Mouse (Mus musculus): Measurements from ENCODE around the gene Clip3. TPM values are rescaled to one million over a fixed set of nuclear protein-coding genes. Genes with fewer than 3 reads are reported as not detected.

The Clip3 gene
- polyA plus RNA-seq, 1 experiment from 2014 or later, result 60.7 TPM

GRCm38 (mm10) chr7:30280670-30281138 lies 10.8 kb upstream of the Clip3 start:
- H3K9me3 ChIP-seq, result no peaks in the 10 kb centered on the region
- peak overlapping the region; percentile 97 for H3K27ac ChIP-seq
- peak; percentile 86 for ATAC-seq (ENCODE audit: insufficient number of reproducible peaks, insufficient read depth, low FRiP score, low TSS enrichment, low read depth)
- no peaks in the 10 kb centered on the region for H3K36me3 ChIP-seq
- peaks cover 12% of the 10 kb centered on the region for H3K4me1 ChIP-seq
- H3K4me2 ChIP-seq, result peak overlapping the region; percentile 85
- under 1% methylated on average over 20 of the region's 20 CpGs for WGBS
- no peaks in the 10 kb centered on the region for H3K27me3 ChIP-seq
- peak overlapping the region; percentile 81 for H3K4me3 ChIP-seq
- peak overlapping the region; percentile 68 for H3K9ac ChIP-seq

DNA sequence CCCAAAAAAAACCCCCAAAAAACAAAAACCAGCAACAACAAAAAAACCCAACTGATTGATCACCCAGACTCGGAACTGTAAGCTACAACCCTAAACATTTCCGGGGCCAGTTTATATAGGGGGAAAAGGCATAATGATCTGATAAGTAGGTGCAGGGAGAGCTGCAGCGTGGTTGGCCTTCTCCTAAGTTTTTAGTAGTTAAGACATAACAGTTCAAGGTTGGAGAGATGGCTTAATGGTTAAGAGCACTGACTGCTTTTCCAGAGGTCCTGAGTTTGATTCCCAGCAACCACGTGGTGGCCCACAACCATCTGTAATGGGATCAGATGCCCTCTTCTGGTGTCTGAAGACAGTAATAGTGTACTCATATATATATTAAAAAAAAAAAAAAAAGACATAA lies 10.0 kb upstream of the Clip3 start:
- H3K4me2 ChIP-seq, result peak overlapping the region; percentile 85; the same call in 1 of the 2 replicates
- no peaks in the 10 kb centered on the region for H3K36me3 ChIP-seq
- peaks cover 12% of the 10 kb centered on the region for H3K4me1 ChIP-seq
- H3K27me3 ChIP-seq, result no peaks in the 10 kb centered on the region
- 80% methylated on average over 4 of the region's 4 CpGs for WGBS
- no peaks in the 10 kb centered on the region for H3K9me3 ChIP-seq
- no peak overlapping the region for H3K9ac ChIP-seq
- H3K4me3 ChIP-seq, result no peak overlapping the region
- peak overlapping the region; percentile 97; the same call in 1 of the 2 replicates for H3K27ac ChIP-seq
- ATAC-seq (ENCODE audit: insufficient number of reproducible peaks, insufficient read depth, low FRiP score, low TSS enrichment, low read depth), result no peak

- H3K9me3 ChIP-seq, result no peaks in the 10 kb centered on the region
- no peaks in the 10 kb centered on the region for H3K36me3 ChIP-seq
- ATAC-seq (ENCODE audit: insufficient number of reproducible peaks, insufficient read depth, low FRiP score, low TSS enrichment, low read depth), result no peak
- no peak overlapping the region for H3K4me2 ChIP-seq
- peaks cover 12% of the 10 kb centered on the region for H3K4me1 ChIP-seq
- H3K4me3 ChIP-seq, result no peak overlapping the region
- no peak overlapping the region for H3K27ac ChIP-seq
- 72% methylated on average over 7 of the region's 7 CpGs for WGBS
- no peak overlapping the region for H3K9ac ChIP-seq
- no peaks in the 10 kb centered on the region for H3K27me3 ChIP-seq
Observed at GRCm38 (mm10) chr7:30282740-30283139, 8.8 kb upstream of the Clip3 start.

GRCm38 (mm10) chr7:30286701-30287410 lies 4.7 kb upstream of the Clip3 start:
- Histone ChIP-seq H3K4me1 (peaks cover under 1% of the 10 kb centered on the region; the same call in 1 of the 2 replicates), H3K9ac (no peak overlapping the region)
- 56% methylated on average over 8 of the region's 8 CpGs for WGBS

DNA sequence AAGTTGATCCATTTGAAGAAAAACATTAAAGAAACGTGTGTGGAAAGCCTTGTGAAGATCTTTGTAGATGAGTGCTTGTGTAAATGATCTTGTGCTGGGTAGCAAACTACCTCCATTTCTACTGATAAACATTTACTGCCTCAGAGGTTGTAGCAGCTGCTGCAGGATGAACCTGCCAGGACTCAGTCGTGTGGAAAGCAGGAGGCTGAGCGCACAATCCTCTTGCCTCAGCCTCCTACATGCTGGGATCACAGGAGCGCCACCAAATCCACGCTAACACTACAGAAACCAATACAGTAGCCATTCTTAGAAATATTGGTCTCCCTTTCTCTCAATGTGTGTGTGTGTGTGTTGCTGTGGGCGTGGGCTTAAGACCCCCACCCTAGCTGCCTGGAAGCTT lies 3.5 kb upstream of the Clip3 start:
- 0 out of 2 replicates have a peak, but pooled peaks cover 3% of the 10 kb centered on the region for H3K27me3 ChIP-seq
- H3K27ac ChIP-seq, result no peak overlapping the region
- no peak overlapping the region for H3K4me3 ChIP-seq
- H3K36me3 ChIP-seq, result no peaks in the 10 kb centered on the region
- no peaks in the 10 kb centered on the region for H3K9me3 ChIP-seq
- 75% methylated on average over 6 of the region's 6 CpGs for WGBS
- peaks cover 11% of the 10 kb centered on the region for H3K4me1 ChIP-seq
- ATAC-seq (ENCODE audit: insufficient number of reproducible peaks, insufficient read depth, low FRiP score, low TSS enrichment, low read depth), result no peak
- H3K9ac ChIP-seq, result no peak overlapping the region
- no peak overlapping the region for H3K4me2 ChIP-seq

More at GRCm38 (mm10) chr7:30286701-30287410, 4.7 kb upstream of the Clip3 start:
- no peak overlapping the region for H3K4me2 ChIP-seq
- H3K36me3 ChIP-seq, result no peaks in the 10 kb centered on the region
- ATAC-seq (ENCODE audit: insufficient number of reproducible peaks, insufficient read depth, low FRiP score, low TSS enrichment, low read depth), result no peak
- no peaks in the 10 kb centered on the region for H3K9me3 ChIP-seq
- no peak overlapping the region for H3K4me3 ChIP-seq
- no peak overlapping the region for H3K27ac ChIP-seq
- H3K27me3 ChIP-seq, result 0 out of 2 replicates have a peak, but pooled peaks cover 3% of the 10 kb centered on the region

- H3K9ac ChIP-seq, result no peak overlapping the region; the same call in 1 of the 2 replicates
- no peak overlapping the region for H3K27ac ChIP-seq
- WGBS, result 55% methylated on average over 7 of the region's 7 CpGs
- no peaks in the 10 kb centered on the region for H3K9me3 ChIP-seq
- peaks cover 9% of the 10 kb centered on the region; the same call in 1 of the 2 replicates for H3K36me3 ChIP-seq
- no peak overlapping the region for H3K4me3 ChIP-seq
- peaks cover 18% of the 10 kb centered on the region for H3K4me1 ChIP-seq
- 0 out of 2 replicates have a peak, but pooled peaks cover 3% of the 10 kb centered on the region for H3K27me3 ChIP-seq
- no peak overlapping the region for H3K4me2 ChIP-seq
- no peak for ATAC-seq (ENCODE audit: insufficient number of reproducible peaks, insufficient read depth, low FRiP score, low TSS enrichment, low read depth)
Observed at GRCm38 (mm10) chr7:30289071-30289713, 2.3 kb upstream of the Clip3 start.

DNA sequence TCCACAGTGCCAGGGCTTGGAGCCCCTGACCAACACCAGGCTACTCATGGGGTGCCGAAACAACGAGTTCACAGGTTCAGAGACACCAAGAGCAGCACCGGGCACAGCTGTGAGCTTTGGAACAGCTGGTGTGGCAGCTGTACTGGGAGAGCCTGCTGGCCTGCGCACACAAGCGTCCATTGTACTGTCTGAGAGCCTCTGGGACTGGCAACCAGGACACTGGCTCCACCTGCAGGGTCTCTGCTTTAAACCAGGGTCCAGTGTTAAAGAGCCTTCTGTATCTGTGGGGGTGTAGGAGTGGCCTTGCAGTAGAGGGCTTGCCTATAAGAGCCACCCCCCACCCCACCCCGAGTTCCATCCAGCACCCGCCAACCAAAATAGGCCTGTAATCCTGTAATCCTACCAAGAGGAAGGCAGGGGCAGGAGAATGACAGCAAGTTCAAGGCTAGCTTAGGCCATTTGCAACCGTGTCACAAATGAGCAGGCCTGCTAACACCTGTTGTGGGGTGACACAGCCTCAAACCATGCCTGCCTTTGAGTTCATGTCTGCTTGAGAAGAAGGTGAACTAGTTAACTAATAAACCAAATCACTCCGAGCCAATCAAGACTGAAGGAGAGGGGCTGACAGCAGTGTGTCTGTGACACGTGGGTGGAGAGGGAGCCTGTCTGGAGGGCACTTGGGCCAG lies 1.7 kb upstream of the Clip3 start:
- Histone ChIP-seq H3K27me3 (0 out of 2 replicates have a peak, but pooled peaks cover 3% of the 10 kb centered on the region), H3K4me3 (no peak overlapping the region), H3K9ac (peak overlapping the region; percentile 17; the same call in 1 of the 2 replicates), H3K4me2 (no peak overlapping the region), H3K9me3 (no peaks in the 10 kb centered on the region), H3K4me1 (peaks cover 18% of the 10 kb centered on the region), H3K27ac (no peak overlapping the region), H3K36me3 (peaks cover 14% of the 10 kb centered on the region)
- ATAC-seq (ENCODE audit: insufficient number of reproducible peaks, insufficient read depth, low FRiP score, low TSS enrichment, low read depth), result no peak
- WGBS, result 38% methylated on average over 10 of the region's 10 CpGs

DNA sequence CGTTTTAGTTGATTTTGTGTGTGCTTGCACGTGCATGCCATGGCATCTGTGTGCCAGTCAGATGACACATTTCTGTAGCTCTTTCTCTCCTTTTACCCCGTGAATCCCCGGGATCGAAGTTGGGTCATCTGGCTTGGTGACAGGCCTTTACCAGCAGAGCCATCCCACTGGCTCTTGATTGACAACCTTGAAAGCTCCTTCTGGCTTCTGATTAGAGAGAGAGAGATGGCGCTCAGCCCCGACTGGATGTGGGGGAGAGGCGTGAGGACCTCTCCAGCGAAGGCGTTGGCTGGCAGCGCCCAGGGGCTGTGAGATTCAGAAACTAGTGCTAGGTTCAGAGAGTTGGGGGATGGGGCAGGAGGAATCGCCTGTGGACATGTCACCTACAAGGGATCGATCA lies 2.3 kb downstream of the Clip3 start:
- no peaks in the 10 kb centered on the region for H3K9me3 ChIP-seq
- H3K27ac ChIP-seq, result no peak overlapping the region
- H3K4me3 ChIP-seq, result no peak overlapping the region
- 0 out of 2 replicates have a peak, but pooled peaks cover 2% of the 10 kb centered on the region for H3K27me3 ChIP-seq
- WGBS, result 78% methylated on average over 13 of the region's 13 CpGs
- peaks cover 53% of the 10 kb centered on the region for H3K36me3 ChIP-seq
- peaks cover 18% of the 10 kb centered on the region for H3K4me1 ChIP-seq
- 0 out of 2 replicates have a peak overlapping the region, but pooled peaks have one; percentile 1 for H3K4me2 ChIP-seq
- H3K9ac ChIP-seq, result no peak overlapping the region
- no peak for ATAC-seq (ENCODE audit: insufficient number of reproducible peaks, insufficient read depth, low FRiP score, low TSS enrichment, low read depth)

DNA sequence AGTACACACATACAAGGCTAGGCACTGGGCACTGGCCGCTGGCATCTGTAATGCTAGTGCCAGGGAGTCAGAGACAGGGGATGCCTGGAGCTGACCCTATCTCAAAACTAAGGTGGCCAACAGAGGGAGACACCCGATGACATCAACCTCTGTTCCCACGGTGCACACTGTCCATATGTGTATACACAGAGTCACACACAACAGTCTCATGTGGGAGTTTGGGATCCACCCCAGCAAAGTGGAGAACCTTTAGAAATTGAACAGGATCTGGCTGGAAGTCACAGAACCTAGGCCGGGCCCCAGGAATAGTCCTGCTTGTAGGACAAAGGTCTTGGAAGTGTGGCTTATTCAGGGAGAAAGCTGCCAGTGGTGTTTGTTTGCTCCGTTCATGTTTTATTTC lies 2.8 kb downstream of the Clip3 start:
- Histone ChIP-seq H3K27me3 (no peaks in the 10 kb centered on the region), H3K9ac (no peak overlapping the region), H3K4me3 (no peak overlapping the region), H3K9me3 (no peaks in the 10 kb centered on the region), H3K4me2 (no peak overlapping the region), H3K36me3 (peaks cover 58% of the 10 kb centered on the region), H3K4me1 (peaks cover 18% of the 10 kb centered on the region), H3K27ac (no peak overlapping the region)
- WGBS, result 88% methylated on average over 5 of the region's 5 CpGs
- ATAC-seq (ENCODE audit: insufficient number of reproducible peaks, insufficient read depth, low FRiP score, low TSS enrichment, low read depth), result no peak

DNA sequence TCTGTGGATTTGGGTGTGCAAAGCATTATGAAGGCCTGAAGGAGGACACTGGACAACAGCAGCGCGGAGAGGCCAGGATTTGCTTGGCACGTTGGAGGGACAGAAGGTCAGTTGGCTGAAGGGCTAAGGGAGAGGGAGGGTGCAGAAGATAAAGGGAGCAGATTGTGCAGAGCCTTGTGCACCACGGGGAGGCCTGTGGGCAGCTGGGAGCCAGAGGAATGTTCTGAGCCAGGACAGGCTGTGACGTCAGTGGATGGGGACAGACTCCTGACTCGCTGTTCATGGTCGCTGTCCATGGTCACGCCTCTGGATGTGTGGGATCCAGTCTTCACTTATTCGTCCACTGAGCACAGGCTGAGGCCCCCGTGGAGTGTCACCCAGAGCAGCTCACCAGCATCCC lies 3.6 kb downstream of the Clip3 start:
- no peak overlapping the region for H3K4me2 ChIP-seq
- no peak overlapping the region for H3K4me3 ChIP-seq
- WGBS, result 65% methylated on average over 10 of the region's 10 CpGs
- no peaks in the 10 kb centered on the region for H3K27me3 ChIP-seq
- peaks cover 18% of the 10 kb centered on the region for H3K4me1 ChIP-seq
- H3K36me3 ChIP-seq, result peaks cover 66% of the 10 kb centered on the region
- no peaks in the 10 kb centered on the region for H3K9me3 ChIP-seq
- H3K9ac ChIP-seq, result no peak overlapping the region; the same call in 1 of the 2 replicates
- no peak for ATAC-seq (ENCODE audit: insufficient number of reproducible peaks, insufficient read depth, low FRiP score, low TSS enrichment, low read depth)
- H3K27ac ChIP-seq, result no peak overlapping the region

DNA sequence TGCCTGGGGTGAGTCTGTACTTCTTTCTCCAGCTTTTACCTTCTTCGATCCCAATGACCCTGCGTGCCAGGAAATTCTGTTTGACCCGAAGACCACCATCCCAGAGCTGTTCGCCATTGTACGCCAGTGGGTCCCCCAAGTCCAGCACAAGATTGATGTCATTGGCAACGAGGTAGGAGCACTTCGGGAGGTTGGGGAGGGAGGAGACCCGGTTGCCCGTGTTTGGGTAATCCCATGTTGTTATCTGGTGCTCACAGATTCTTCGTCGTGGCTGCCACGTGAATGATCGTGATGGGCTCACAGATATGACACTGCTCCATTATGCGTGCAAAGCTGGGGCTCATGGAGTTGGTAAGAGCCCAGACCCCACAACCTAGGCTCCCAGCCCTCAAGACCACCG lies 5.3 kb downstream of the Clip3 start:
- Histone ChIP-seq H3K4me2 (no peak overlapping the region), H3K27ac (no peak overlapping the region), H3K4me3 (no peak overlapping the region), H3K9ac (no peak overlapping the region), H3K9me3 (no peaks in the 10 kb centered on the region), H3K4me1 (peaks cover 18% of the 10 kb centered on the region), H3K36me3 (peaks cover 81% of the 10 kb centered on the region), H3K27me3 (no peaks in the 10 kb centered on the region)
- no peak for ATAC-seq (ENCODE audit: insufficient number of reproducible peaks, insufficient read depth, low FRiP score, low TSS enrichment, low read depth)
- 92% methylated on average over 15 of the region's 15 CpGs for WGBS

Measured in embryonic facial prominence, embryonic 13.5 days (tissue).